Mouse (Mus musculus) testis, adult 2 months (tissue): ENCODE data around the gene Lmf2.

Experiments used
- CTCF ChIP-seq: fragments of 200-500 bp; IDR thresholded peaks from 2 replicates; pipeline ENCODE4 v1.5.1; 2012; ENCODE audit warnings: low read depth, mild to moderate bottlenecking, inconsistent platforms, low read length, moderate library complexity; ENCODE audit not compliant: control insufficient read depth, insufficient read depth, insufficient replicate concordance
- POLR2A ChIP-seq: fragments of 200-500 bp; IDR thresholded peaks from 2 replicates; pipeline ENCODE4 v1.6.1; 2012; ENCODE audit warnings: low read depth, mild to moderate bottlenecking, inconsistent platforms, low read length, moderate library complexity; ENCODE audit not compliant: control insufficient read depth

- no peak for TF ChIP-seq POLR2A
- TF ChIP-seq CTCF = no peak
These were observed 41.4 kb upstream of the Lmf2 start for GRCm38 (mm10) chr15:89396883-89397282.
